Mouse (Mus musculus): ENCODE data around the gene Itpr1. TPM values are rescaled to one million over a fixed set of nuclear protein-coding genes. Genes with fewer than 3 reads are reported as not detected.

The Itpr1 gene
- polyA plus RNA-seq, 1 experiment from 2014 or later: 10.0 TPM

- Histone ChIP-seq H3K9me3 (no peaks in the 10 kb centered on the region), H3K4me1 (peaks cover 36% of the 10 kb centered on the region), H3K27ac (replicated peaks) (peak overlapping the region; percentile 82), H3K36me3 (replicated peaks) (no peaks in the 10 kb centered on the region), H3K4me3 (peak overlapping the region; percentile 55), H3K27me3 (replicated peaks; ENCODE audit: low read depth, poor library complexity, severe bottlenecking) (no peaks in the 10 kb centered on the region)
- peak; percentile 85 for DNase-seq (ENCODE audit: low spot score)
- WGBS: 3% methylated on average over 21 of the region's 21 CpGs
Observed at GRCm38 (mm10) chr6:108571042-108571590, 358.2 kb downstream of the Itpr1 start.

GRCm38 (mm10) chr6:108572646-108573045, 359.8 kb downstream of the Itpr1 start:
- WGBS: 64% methylated on average over 7 of the region's 7 CpGs
- no peak for DNase-seq (ENCODE audit: low spot score)
- H3K9me3 ChIP-seq: no peaks in the 10 kb centered on the region

GRCm38 (mm10) chr6:108577056-108577455, 364.2 kb downstream of the Itpr1 start:
- Histone ChIP-seq H3K9me3 (no peaks in the 10 kb centered on the region), H3K27ac (replicated peaks) (no peak overlapping the region), H3K4me3 (no peak overlapping the region), H3K27me3 (replicated peaks; ENCODE audit: low read depth, poor library complexity, severe bottlenecking) (no peaks in the 10 kb centered on the region), H3K4me1 (peaks cover 6% of the 10 kb centered on the region; the same call in 1 of the 2 replicates), H3K36me3 (replicated peaks) (no peaks in the 10 kb centered on the region)
- WGBS: 91% methylated on average over 6 of the region's 6 CpGs
- no peak for DNase-seq (ENCODE audit: low spot score)

More at GRCm38 (mm10) chr6:108572646-108573045, 359.8 kb downstream of the Itpr1 start:
- no peaks in the 10 kb centered on the region for H3K36me3 ChIP-seq (replicated peaks)
- H3K4me3 ChIP-seq: no peak overlapping the region
- peaks cover 36% of the 10 kb centered on the region for H3K4me1 ChIP-seq
- H3K27ac ChIP-seq (replicated peaks): no peak overlapping the region
- H3K27me3 ChIP-seq (replicated peaks; ENCODE audit: low read depth, poor library complexity, severe bottlenecking): no peaks in the 10 kb centered on the region

- Histone ChIP-seq H3K36me3 (replicated peaks) (no peaks in the 10 kb centered on the region), H3K4me1 (no peaks in the 10 kb centered on the region), H3K4me3 (no peak overlapping the region), H3K9me3 (no peaks in the 10 kb centered on the region), H3K27me3 (replicated peaks; ENCODE audit: low read depth, poor library complexity, severe bottlenecking) (no peaks in the 10 kb centered on the region; the same call in 1 of the 2 replicates), H3K27ac (replicated peaks) (no peak overlapping the region)
- 90% methylated on average over 3 of the region's 3 CpGs for WGBS
- DNase-seq (ENCODE audit: low spot score): no peak
Observed at GRCm38 (mm10) chr6:108588426-108588825, 375.5 kb downstream of the Itpr1 start.

- H3K27ac ChIP-seq (replicated peaks): no peak overlapping the region
- H3K4me1 ChIP-seq: no peaks in the 10 kb centered on the region
- H3K27me3 ChIP-seq (replicated peaks; ENCODE audit: low read depth, poor library complexity, severe bottlenecking): no peaks in the 10 kb centered on the region; the same call in 1 of the 2 replicates
- 77% methylated on average over 8 of the region's 8 CpGs for WGBS
- no peak for DNase-seq (ENCODE audit: low spot score)
- H3K4me3 ChIP-seq: no peak overlapping the region
- no peaks in the 10 kb centered on the region for H3K36me3 ChIP-seq (replicated peaks)
- H3K9me3 ChIP-seq: no peaks in the 10 kb centered on the region
Observed at GRCm38 (mm10) chr6:108592227-108592626, 379.3 kb downstream of the Itpr1 start.

- no peak overlapping the region for H3K27ac ChIP-seq (replicated peaks)
- no peak for DNase-seq (ENCODE audit: low spot score)
- 88% methylated on average over 6 of the region's 6 CpGs for WGBS
- H3K27me3 ChIP-seq (replicated peaks; ENCODE audit: low read depth, poor library complexity, severe bottlenecking): no peaks in the 10 kb centered on the region; the same call in 1 of the 2 replicates
- no peaks in the 10 kb centered on the region for H3K4me1 ChIP-seq
- no peaks in the 10 kb centered on the region for H3K9me3 ChIP-seq
- H3K4me3 ChIP-seq: no peak overlapping the region
- H3K36me3 ChIP-seq (replicated peaks): no peaks in the 10 kb centered on the region
Observed at GRCm38 (mm10) chr6:108592636-108593035, 379.7 kb downstream of the Itpr1 start.

GRCm38 (mm10) chr6:108594171-108594841, 381.4 kb downstream of the Itpr1 start:
- H3K4me3 ChIP-seq: no peak overlapping the region
- 78% methylated on average over 5 of the region's 5 CpGs for WGBS
- H3K4me1 ChIP-seq: no peaks in the 10 kb centered on the region
- no peak for DNase-seq (ENCODE audit: low spot score)
- no peak overlapping the region for H3K27ac ChIP-seq (replicated peaks)
- no peaks in the 10 kb centered on the region for H3K36me3 ChIP-seq (replicated peaks)
- no peaks in the 10 kb centered on the region for H3K9me3 ChIP-seq
- no peaks in the 10 kb centered on the region; the same call in 1 of the 2 replicates for H3K27me3 ChIP-seq (replicated peaks; ENCODE audit: low read depth, poor library complexity, severe bottlenecking)

GRCm38 (mm10) chr6:108598691-108599090, 385.8 kb downstream of the Itpr1 start:
- H3K27ac ChIP-seq (replicated peaks): no peak overlapping the region
- WGBS: 90% methylated on average over 4 of the region's 4 CpGs
- H3K4me3 ChIP-seq: no peak overlapping the region
- no peaks in the 10 kb centered on the region for H3K9me3 ChIP-seq
- H3K36me3 ChIP-seq (replicated peaks): no peaks in the 10 kb centered on the region
- H3K4me1 ChIP-seq: no peaks in the 10 kb centered on the region
- no peaks in the 10 kb centered on the region for H3K27me3 ChIP-seq (replicated peaks; ENCODE audit: low read depth, poor library complexity, severe bottlenecking)
- DNase-seq (ENCODE audit: low spot score): no peak

- H3K9me3 ChIP-seq: no peaks in the 10 kb centered on the region
- DNase-seq (ENCODE audit: low spot score): no peak
- no peaks in the 10 kb centered on the region for H3K4me1 ChIP-seq
- no peaks in the 10 kb centered on the region for H3K36me3 ChIP-seq (replicated peaks)
- H3K4me3 ChIP-seq: no peak overlapping the region
- H3K27me3 ChIP-seq (replicated peaks; ENCODE audit: low read depth, poor library complexity, severe bottlenecking): no peaks in the 10 kb centered on the region
- WGBS: 84% methylated on average over 2 of the region's 2 CpGs
- H3K27ac ChIP-seq (replicated peaks): no peak overlapping the region
Observed at GRCm38 (mm10) chr6:108599317-108599716, 386.4 kb downstream of the Itpr1 start.

Small RNA genes lying within 50 kb of the gene (microRNA-seq; reads per million reads assigned to microRNA genes)
- not detected for gene Mir7661

Other genes starting within 250 kb of the Itpr1 start
- gene Setmar, start 148.1 kb upstream of the Itpr1 start, polyA plus RNA-seq (2016; fragmentation: Nextera tagmentation; extraction: Ambion mirVana): 5.6 and 6.4 TPM in 2 replicates
- 12.2 and 12.5 TPM in 2 replicates for gene Sumf1, start 27.5 kb upstream of the Itpr1 start, polyA plus RNA-seq (2016; fragmentation: Nextera tagmentation; extraction: Ambion mirVana)

All from embryonic facial prominence, embryonic 10.5 days (tissue).